Mouse (Mus musculus) small intestine, adult 2 months (tissue): Measurements from ENCODE around the gene Ntf5. TPM values are rescaled to one million over a fixed set of nuclear protein-coding genes. Genes with fewer than 3 reads are reported as not detected.
"Not testable (repeated sequence)": the region's sequence is repeated elsewhere in the genome, so short reads cannot be mapped to it uniquely, and the experiment has no call there.

Experiments
- H3K27ac ChIP-seq: fragments of 200-500 bp; 2 replicates; pipeline ENCODE4 v1.5.1; 2012; ENCODE audit warnings: low read depth, low read length, control low read depth, inconsistent platforms; ENCODE audit not compliant: insufficient read depth
- H3K27me3 ChIP-seq: fragments of 200-500 bp; 2 replicates; pipeline ENCODE4 v1.6.1; 2012; ENCODE audit warnings: mild to moderate bottlenecking, moderate library complexity, low read length, inconsistent platforms; ENCODE audit not compliant: control insufficient read depth, insufficient read depth
- H3K36me3 ChIP-seq: fragments of 200-500 bp; 2 replicates; pipeline ENCODE4 v1.6.1; 2012; ENCODE audit warnings: mild to moderate bottlenecking, low read length, control low read depth, inconsistent platforms; ENCODE audit not compliant: control insufficient read depth, insufficient read depth
- H3K4me1 ChIP-seq: fragments of 200-500 bp; 2 replicates; pipeline ENCODE4 v1.6.1; 2012; ENCODE audit warnings: low read length, inconsistent platforms, mixed read lengths; ENCODE audit not compliant: control insufficient read depth, insufficient read depth, insufficient read length
- H3K4me3 ChIP-seq: fragments of 200-500 bp; 2 replicates; pipeline ENCODE4 v1.5.1; 2012; ENCODE audit warnings: low read depth, mild to moderate bottlenecking, control low read depth, inconsistent platforms, low read length, moderate library complexity
- CTCF ChIP-seq: fragments of 200-500 bp; IDR thresholded peaks from 2 replicates; pipeline ENCODE4 v1.5.1; 2012; ENCODE audit warnings: low read depth, mild to moderate bottlenecking, control low read depth, inconsistent platforms, low read length, moderate library complexity, mixed read lengths; ENCODE audit not compliant: insufficient replicate concordance, insufficient read length; ENCODE audit errors: extremely low read depth
- POLR2A ChIP-seq: fragments of 200-500 bp; IDR thresholded peaks from 2 replicates; pipeline ENCODE4 v1.6.1; 2012; ENCODE audit warnings: low read depth, mild to moderate bottlenecking, control low read depth, inconsistent platforms, low read length, moderate library complexity
- WGBS: fragments of 180-500 bp; shearing (Covaris S2); methylation state at CpG from one replicate; pipeline ENCODE4 v1.1.7; 2018; 5-methylcytosine and 5-hydroxymethylcytosine counted together
- polyA plus RNA-seq: library from polyadenylated mRNA; depleted of rRNA; stranded (reverse); fragments of >200 nt; gene quantifications from 2 replicates; pipeline ENCODE4 v1.2.3, GENCODE M21; 2012

Gene Ntf5
- polyA plus RNA-seq, 1 experiment, result 0.28 TPM

DNA sequence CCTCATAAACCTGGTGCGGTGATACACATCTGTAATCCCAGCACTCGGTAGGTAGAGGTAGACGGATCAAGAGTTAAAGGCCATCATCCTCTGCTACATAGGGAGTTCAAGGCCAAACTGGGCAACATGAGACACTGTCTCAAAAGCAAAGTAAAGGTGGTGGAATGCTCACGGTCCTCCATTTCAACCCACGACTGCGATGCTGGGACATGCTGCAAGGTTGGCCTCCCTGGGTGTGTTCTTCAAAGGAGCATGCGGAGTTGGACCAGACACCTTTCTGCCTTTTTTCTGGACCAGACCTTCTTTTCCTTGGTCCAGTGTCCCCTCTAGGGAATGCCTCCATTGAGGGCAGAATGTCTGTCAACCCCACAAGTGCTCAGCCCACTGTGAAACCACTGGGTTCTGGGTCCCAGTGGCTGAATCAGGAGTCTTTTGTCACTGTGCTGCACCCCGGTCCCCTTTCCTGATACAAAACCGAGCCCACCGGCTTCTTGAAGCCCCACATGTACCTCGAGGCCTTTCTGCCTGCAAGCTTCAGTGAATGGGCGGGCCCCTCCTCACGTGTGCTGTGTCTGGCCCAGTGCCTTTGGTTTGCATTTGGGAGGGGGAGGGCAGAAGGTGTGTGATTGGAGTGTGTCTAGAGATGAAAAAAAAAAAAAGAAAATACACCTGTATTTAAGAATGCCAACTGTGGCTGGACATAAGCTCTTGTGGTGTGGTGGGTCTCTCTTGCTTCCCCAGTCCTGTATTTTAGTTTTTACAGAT lies 42.6 kb downstream of the Ntf5 start:
- 83% methylated on average over 13 of the region's 13 CpGs for WGBS
- Histone ChIP-seq H3K27ac (no peak overlapping the region), H3K36me3 (peaks cover 21% of the 10 kb centered on the region), H3K4me3 (no peak overlapping the region), H3K4me1 (peaks cover 18% of the 10 kb centered on the region), H3K27me3 (no peaks in the 10 kb centered on the region)
- TF ChIP-seq CTCF (no peak), POLR2A (no peak)

DNA sequence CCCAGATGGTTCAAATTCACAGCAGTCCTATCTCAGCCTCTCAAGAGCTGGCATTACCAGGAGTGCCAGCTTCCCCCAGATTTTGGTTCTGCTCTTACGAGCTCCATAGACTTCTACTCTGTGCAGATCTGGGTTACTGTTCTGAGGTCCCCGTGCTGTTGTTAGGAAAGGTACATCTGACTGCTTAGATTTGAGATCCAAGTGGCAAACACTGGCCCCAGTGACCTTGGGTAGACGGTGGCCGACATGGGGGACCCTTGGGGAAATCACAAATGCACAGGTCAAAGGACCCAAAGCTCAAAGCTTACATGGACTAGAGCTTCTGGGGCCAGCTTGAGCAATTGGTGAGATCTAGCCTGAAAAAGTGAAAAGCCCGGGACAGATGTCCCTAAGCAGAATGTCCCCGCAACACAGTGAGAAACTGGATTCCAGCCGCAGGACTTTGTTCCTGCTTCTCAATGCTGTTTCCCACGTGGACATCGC lies 43.3 kb downstream of the Ntf5 start:
- WGBS, result 43% methylated on average over 9 of the region's 9 CpGs
- TF ChIP-seq POLR2A (no peak), CTCF (no peak)
- 0 out of 2 replicates have a peak overlapping the region, but pooled peaks have one; percentile 3 for H3K27ac ChIP-seq
- H3K27me3 ChIP-seq, result no peaks in the 10 kb centered on the region
- H3K36me3 ChIP-seq, result peaks cover 21% of the 10 kb centered on the region
- H3K4me1 ChIP-seq, result peaks cover 20% of the 10 kb centered on the region
- H3K4me3 ChIP-seq, result no peak overlapping the region

GRCm38 (mm10) chr7:45457204-45458060 lies 43.9 kb downstream of the Ntf5 start:
- 0 out of 2 replicates have a peak overlapping the region, but pooled peaks have one; percentile 14 for H3K27ac ChIP-seq
- H3K4me3 ChIP-seq, result peak overlapping the region; percentile 75
- no peaks in the 10 kb centered on the region for H3K27me3 ChIP-seq
- TF ChIP-seq POLR2A (no peak), CTCF (no peak)
- 46% methylated on average over 10 of the region's 10 CpGs for WGBS
- H3K36me3 ChIP-seq, result peaks cover 21% of the 10 kb centered on the region
- H3K4me1 ChIP-seq, result peaks cover 22% of the 10 kb centered on the region

DNA sequence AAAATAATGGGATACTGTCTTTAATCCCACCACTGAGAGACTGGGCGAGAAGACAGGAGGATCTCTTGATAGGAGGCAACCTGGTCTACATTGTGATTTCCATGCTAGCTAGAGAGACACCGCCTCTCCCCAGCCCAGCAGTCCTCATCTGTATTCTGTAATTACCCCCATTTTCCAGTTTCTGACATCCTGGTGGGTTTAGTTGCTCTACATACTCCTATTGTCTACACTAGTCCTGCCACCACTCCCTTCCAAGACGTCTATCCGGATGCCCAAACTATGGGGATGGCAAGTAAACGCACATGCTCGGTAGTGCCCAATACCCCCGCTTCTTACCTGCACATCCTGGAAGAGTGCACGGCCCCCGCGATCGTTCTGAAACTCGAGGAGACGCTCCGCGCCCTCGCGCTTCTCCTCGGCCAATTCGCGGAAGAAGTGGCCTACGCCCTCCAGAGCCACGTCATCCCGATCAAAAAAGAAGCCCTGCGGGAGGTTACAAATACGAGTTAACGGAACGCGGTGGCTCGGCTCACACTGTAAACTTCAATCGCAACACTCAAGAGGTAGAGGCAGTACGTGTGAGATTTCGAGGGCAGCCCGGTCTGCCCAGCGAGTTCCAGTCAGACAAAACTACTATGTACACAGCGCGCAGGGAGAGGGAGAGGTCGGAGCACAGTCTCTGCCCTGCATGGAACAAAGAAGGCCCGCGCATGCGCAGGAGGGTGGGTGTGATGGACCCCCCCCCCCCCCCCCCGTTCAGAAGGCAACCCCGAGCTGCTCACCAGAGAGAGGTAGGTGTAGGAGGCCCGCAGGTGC lies 45.5 kb downstream of the Ntf5 start:
- Histone ChIP-seq H3K36me3 (peaks cover 25% of the 10 kb centered on the region), H3K4me1 (peaks cover 22% of the 10 kb centered on the region), H3K27me3 (no peaks in the 10 kb centered on the region), H3K4me3 (peak overlapping the region; percentile 75), H3K27ac (peak overlapping the region; percentile 57)
- 1% methylated on average over 43 of the region's 43 CpGs for WGBS
- no peak for TF ChIP-seq POLR2A
- TF ChIP-seq CTCF, result no peak

DNA sequence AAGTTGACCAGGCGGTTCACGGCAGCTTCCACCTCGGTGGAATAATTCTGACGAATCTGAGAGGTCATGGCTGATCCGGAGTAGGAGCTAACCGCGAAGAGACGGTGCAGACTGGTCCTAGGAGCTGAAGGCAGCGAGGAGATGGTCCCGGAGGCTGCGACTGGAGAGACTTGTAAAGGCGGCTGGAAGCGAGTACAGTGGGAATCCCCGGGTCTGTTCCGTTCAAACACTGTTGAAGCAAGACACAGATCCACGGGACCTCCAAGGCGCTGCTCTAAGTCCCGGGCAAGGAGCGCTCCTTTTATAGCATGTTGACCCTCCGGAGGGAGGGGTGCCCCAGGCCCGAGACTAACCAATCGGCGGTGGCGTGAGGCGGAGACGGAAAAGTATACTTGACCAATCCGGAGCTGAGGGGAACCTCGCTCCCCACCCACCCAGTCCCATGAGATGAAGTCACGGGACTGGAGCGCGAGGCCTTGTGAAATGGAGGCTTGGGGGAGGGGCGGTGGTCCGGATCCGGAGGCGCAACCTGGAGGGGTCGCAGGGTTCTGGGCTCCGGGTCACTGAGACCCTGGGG lies 46.2 kb downstream of the Ntf5 start, which contains the start of gene Ftl1:
Gene Ftl1 (minus strand): TSS at position 321 of the 577 bp plus-strand sequence.
- Histone ChIP-seq H3K36me3 (peaks cover 27% of the 10 kb centered on the region), H3K4me1 (peaks cover 22% of the 10 kb centered on the region), H3K27ac (peak within 1 kb of the TSS; percentile 98), H3K4me3 (peak within 1 kb of the TSS; percentile 75)
- TF ChIP-seq POLR2A, result peak; percentile 93
- WGBS, result under 1% methylated on average over 31 of the region's 37 CpGs
- H3K27me3 ChIP-seq, result not testable (repeated sequence)

DNA sequence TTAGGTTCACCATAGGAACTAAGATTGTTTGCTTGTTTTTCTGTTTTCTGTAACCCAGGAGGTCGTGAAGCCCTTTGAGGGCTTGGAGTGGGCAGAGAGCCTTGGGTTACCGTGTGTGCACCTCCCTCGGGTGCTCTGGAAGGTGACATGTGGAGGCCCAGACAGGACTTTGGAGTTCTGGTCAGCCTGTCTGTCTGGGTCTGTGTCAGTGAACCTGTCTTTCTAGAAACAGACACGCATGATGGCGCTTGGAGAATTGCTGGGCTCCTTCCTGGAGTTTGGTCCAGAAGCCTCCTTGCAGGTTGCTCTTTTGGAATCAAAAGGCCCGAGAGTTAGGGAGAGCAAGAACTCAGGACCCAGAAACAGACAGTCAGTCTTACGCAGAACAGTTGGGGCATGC lies 46.9 kb downstream of the Ntf5 start:
- 32% methylated on average over 7 of the region's 7 CpGs for WGBS
- TF ChIP-seq POLR2A (no peak), CTCF (no peak)
- Histone ChIP-seq H3K4me1 (peaks cover 22% of the 10 kb centered on the region), H3K36me3 (peaks cover 33% of the 10 kb centered on the region), H3K4me3 (peak overlapping the region; percentile 42), H3K27ac (peak overlapping the region; percentile 98), H3K27me3 (no peaks in the 10 kb centered on the region)
